Mouse (Mus musculus) lung, adult 2 months (tissue): ENCODE measurements around the gene Clybl.

Experiments
- CTCF ChIP-seq: fragments of 200-500 bp; IDR thresholded peaks from 2 replicates; pipeline ENCODE4 v1.5.1; 2011; ENCODE audit warnings: mild to moderate bottlenecking, low read length, control low read depth; ENCODE audit not compliant: insufficient read depth
- POLR2A ChIP-seq: fragments of 200-500 bp; IDR thresholded peaks from 2 replicates; pipeline ENCODE4 v1.6.1; 2011; ENCODE audit warnings: low read depth, mild to moderate bottlenecking, control low read depth, low read length, borderline replicate concordance; ENCODE audit errors: extremely low read depth

GRCm38 (mm10) chr14:122382281-122382680, 200.8 kb downstream of the Clybl start:
- TF ChIP-seq CTCF (no peak), POLR2A (no peak)
